Mouse (Mus musculus): Measurements from ENCODE around the gene Nktr. TPM values are rescaled to one million over a fixed set of nuclear protein-coding genes. Genes with fewer than 3 reads are reported as not detected.

Nktr gene
- polyA plus RNA-seq, 1 experiment: 165 TPM

DNA sequence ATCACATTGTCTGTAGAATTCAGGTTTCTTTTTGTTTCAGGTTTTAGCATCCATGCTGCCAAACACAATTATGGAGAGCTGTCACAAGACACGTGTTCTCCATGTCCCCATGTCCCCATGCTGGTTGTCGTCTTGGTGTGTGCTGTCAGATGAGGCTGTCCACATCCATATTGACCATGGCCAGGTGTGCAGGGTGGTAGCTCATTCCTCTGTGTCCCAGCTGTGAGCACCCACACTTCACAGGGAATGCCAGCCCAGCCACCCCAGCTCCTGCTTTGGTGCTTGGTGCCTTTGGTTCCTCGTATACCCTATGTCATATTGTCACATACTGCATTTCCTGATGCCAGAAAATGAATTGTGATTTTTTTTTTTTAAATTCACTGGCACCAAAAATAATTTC lies 35.7 kb downstream of the Nktr start:
- TF ChIP-seq CTCF (IDR thresholded peaks at IDR 0.05; ENCODE audit: borderline replicate concordance, extremely low read depth, insufficient read depth, insufficient read length) (no peak), POLR2A (IDR thresholded peaks at IDR 0.05; ENCODE audit: borderline replicate concordance, extremely low read depth, insufficient read depth, insufficient read length, poor library complexity, severe bottlenecking) (no peak)
- no peak for DNase-seq (ENCODE audit: low read depth)

DNA sequence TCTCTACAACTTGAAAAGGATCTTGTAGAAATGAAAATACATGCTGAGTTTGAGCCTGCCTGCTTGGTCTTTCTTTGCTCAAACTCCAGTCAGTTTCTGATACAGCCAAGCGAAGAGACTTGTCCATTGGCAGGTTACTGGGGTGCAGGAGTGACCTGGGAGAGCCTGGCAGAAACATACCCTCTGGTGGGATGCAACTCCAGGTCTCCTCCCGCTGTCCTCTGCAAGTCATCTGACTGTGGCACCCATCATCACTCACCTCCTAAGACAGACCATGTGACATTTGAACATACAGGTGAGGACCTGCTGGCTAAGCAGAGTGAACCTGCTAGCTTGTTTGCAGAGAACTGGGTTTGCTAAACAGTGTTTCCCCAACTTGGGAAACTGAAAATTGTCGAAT lies 37.8 kb downstream of the Nktr start:
- no peak for DNase-seq (ENCODE audit: low read depth)
- TF ChIP-seq CTCF (IDR thresholded peaks at IDR 0.05; ENCODE audit: borderline replicate concordance, extremely low read depth, insufficient read depth, insufficient read length): no peak
- TF ChIP-seq POLR2A (IDR thresholded peaks at IDR 0.05; ENCODE audit: borderline replicate concordance, extremely low read depth, insufficient read depth, insufficient read length, poor library complexity, severe bottlenecking): no peak

DNA sequence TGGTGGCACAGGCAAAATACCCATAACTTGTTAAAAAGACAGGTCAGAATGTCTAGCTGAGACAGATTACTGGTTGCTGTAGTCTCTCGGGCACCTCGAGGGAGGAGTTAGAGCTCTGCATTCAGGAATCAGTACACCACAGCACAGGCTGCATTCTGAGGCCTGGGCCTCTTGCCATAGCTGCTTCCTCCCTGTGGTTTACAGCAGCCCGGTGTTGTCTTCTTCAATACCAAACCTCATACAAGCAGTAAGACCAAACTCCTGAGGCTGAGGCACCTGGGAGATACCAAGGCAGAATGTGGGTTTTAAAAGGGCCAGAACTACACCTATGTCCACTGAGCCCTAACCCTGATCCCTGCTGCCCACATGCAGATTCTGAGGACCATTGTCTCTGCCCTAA lies 38.5 kb downstream of the Nktr start:
- DNase-seq (ENCODE audit: low read depth): peak; percentile 27

DNA sequence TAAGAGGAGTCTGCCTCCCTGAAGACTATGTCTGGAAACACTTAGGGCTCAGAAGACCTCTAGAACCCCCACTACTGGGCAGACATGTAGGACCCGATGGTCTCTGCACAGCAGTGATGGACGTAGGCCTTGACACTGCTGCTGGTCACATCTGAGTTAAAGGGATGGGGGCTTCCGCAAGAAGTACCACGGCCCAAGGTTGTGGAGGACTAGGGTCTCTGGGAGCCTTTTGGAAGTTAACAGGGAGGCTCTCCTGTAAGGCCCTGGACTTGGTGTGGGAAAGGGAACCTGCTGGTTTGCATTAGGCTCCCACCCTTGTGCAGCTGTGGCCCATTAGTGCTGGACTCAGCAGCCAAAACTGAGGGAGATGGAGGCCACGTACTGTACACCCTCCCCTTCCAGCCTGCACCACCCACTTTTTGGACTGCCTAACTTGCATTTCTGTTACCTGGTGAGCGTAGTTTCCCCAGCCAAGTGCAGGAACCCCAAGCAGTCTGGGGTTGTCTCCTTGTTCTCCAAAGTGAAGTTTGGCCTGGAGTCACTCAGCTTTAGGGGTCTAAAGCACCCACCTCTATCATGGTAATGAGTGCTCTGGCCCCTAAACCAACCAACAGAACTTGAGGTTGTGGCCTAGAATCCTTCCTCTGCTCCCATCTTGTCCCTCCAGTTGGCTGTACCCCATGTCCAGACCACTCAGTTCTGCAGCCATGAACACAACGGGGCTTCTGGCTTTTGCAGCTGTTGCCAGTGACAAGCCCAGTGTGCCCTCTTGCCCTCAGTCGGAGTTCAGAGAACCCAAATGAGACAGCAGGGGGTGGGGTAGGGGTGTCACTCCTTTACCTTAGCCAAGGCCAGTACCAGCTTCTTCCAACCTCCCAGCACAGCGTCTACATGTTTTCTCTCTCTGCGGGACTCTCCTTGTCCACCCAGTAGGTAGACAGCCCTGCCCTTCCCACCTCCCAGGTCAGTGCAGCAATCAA lies 39.2 kb downstream of the Nktr start:
- TF ChIP-seq CTCF (IDR thresholded peaks at IDR 0.05; ENCODE audit: borderline replicate concordance, extremely low read depth, insufficient read depth, insufficient read length) (no peak), POLR2A (IDR thresholded peaks at IDR 0.05; ENCODE audit: borderline replicate concordance, extremely low read depth, insufficient read depth, insufficient read length, poor library complexity, severe bottlenecking) (no peak)
- DNase-seq (ENCODE audit: low read depth): no peak

More for the DNA sequence above, 38.5 kb downstream of the Nktr start:
- TF ChIP-seq CTCF (IDR thresholded peaks at IDR 0.05; ENCODE audit: borderline replicate concordance, extremely low read depth, insufficient read depth, insufficient read length): no peak
- no peak for TF ChIP-seq POLR2A (IDR thresholded peaks at IDR 0.05; ENCODE audit: borderline replicate concordance, extremely low read depth, insufficient read depth, insufficient read length, poor library complexity, severe bottlenecking)

DNA sequence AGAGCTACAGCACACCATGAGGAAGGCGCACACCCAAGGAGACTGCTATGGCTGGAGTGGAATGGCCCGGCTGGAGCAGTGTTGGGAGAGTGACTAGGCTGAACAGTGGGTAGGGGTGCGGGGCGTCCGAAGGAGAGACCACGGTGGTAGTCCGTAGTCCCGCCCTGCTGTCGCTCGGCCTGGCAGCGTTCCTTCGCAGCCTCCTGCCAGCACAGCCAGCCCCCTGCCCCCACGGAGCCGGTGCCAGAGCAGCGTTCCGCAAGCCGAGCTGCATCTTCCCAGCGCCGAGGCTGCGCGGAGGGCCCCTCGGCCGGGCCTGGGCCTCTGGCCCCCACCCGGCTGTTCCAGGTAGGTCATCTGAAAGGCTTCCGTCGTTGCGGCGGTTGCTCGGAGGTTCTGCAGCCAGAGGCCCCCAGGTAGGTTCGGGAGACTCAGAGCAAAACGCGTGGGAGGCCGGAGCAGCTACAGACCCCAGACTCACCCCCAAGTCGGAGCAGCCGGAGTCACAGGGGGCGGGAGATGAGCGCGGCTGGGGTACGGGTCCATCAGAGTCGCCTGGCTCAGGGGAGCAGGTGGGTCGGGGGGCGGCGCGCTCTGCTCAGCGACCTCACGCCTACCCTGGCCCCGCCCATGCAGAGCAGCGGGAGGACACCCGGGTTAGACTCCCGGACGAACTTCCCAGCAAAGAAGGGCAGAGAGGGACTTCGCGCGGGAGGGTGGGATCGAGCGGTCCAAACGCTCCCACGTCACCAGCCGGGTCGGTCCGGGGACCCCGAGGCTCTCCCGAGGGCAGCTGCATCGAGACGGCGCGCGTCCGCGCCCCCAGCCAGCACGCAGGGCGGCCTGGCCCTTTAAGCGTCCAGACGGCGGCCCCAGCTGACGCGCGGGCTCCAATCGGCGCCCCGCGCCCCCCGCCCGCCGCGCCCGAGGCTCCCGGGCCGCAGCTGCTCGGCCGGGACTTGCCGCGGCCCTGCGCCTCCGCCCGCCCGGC lies 40.4 kb downstream of the Nktr start, which contains the start of gene Zfp651:
Zfp651 (plus strand) TSS at position 240 of the 991 bp plus-strand sequence.
- peak; percentile 89 for DNase-seq (ENCODE audit: low read depth)
- TF ChIP-seq CTCF (IDR thresholded peaks at IDR 0.05; ENCODE audit: borderline replicate concordance, extremely low read depth, insufficient read depth, insufficient read length): no peak
- peak; percentile 54 for TF ChIP-seq POLR2A (IDR thresholded peaks at IDR 0.05; ENCODE audit: borderline replicate concordance, extremely low read depth, insufficient read depth, insufficient read length, poor library complexity, severe bottlenecking)

DNA sequence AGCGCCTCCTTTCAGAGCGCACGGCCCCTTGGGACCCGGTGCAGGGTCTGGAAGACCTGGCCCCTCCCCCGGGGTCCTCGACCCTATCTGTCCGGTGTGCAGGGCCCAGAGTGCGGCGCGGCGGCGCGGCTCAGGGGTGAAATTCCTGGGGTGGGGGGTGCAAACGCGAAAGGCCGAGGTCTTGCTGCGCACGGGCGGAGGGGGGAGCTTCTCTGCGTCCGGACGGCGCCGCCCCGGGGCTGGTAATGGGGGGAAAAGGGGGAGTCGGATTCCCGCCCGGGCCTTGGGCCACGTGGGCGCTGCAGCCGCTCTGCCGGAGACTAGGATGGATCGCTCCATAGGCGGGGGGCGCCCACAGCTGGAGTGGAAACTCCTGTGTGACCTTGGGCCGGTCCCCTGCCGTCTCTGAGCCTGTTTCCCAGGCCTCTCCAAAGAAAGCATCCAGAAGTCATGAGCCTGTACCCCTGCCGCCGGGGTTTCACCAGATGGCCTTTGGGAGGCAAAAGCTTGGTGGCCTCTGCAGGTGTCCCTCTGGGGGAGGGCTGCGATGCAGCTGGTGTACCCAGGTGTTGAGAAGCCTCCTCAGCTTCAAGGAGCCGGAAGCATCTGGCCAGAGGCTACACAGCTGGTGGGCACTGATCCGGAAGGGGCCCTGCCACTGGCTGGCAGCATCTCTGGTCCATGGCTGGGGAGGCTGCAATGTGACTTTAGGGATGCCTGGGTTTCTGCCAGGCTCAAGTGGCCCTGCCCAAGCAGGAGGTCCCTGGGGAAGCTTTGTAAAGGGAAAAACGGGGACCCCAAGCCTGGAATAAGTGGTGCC lies 41.5 kb downstream of the Nktr start:
- no peak for TF ChIP-seq CTCF (IDR thresholded peaks at IDR 0.05; ENCODE audit: borderline replicate concordance, extremely low read depth, insufficient read depth, insufficient read length)
- no peak for TF ChIP-seq POLR2A (IDR thresholded peaks at IDR 0.05; ENCODE audit: borderline replicate concordance, extremely low read depth, insufficient read depth, insufficient read length, poor library complexity, severe bottlenecking)
- DNase-seq (ENCODE audit: low read depth): peak; percentile 83

DNA sequence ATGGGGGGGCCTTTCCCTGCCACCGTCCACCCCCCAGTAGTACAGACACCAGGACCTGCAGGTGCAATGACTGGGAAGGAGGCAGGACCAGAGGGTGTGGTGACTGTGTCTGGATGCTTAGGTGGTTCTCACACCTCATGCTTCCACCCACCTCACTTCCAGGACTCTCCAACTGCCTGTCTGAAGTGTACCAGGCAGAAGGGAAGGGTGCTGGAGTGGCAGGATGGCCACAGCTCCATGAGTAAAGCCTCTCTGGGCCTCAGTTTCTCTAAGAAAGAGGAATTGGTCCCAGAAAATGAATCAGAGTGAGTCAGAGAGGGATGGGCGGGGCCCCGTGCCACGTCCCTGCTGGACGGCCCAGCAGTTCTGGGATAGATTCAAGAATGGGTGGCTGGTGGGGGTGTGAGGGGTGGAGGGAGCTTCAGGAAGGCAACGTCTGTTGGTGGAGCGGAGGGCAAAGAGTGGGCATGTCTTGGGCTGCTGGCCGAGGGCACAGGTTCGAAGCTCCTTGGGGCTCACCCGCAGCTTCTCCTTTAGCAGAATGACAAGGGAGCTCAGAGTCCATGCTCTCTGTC lies 42.2 kb downstream of the Nktr start:
- TF ChIP-seq CTCF (IDR thresholded peaks at IDR 0.05; ENCODE audit: borderline replicate concordance, extremely low read depth, insufficient read depth, insufficient read length) (no peak), POLR2A (IDR thresholded peaks at IDR 0.05; ENCODE audit: borderline replicate concordance, extremely low read depth, insufficient read depth, insufficient read length, poor library complexity, severe bottlenecking) (no peak)
- DNase-seq (ENCODE audit: low read depth): no peak

DNA sequence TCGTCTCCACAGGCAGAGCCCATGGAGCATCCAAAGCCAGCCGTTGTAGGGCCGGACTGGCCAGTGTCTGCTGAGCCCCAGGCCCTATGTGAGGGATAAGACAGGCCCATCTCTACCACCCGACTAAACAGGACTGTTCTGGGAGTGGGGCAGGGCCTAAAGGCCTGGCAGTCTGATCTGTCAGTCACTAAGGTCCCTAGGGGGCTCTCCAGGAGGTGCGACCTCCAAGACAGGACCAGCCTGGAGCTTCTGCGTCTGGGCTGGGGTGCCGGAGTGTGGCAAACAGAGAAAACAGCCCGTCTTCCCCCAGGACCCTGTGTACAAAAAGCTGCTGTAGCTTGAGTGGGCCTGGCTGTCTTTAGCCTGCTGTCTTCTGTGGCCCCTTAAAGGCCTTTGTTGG lies 42.8 kb downstream of the Nktr start:
- TF ChIP-seq POLR2A (IDR thresholded peaks at IDR 0.05; ENCODE audit: borderline replicate concordance, extremely low read depth, insufficient read depth, insufficient read length, poor library complexity, severe bottlenecking) (no peak), CTCF (IDR thresholded peaks at IDR 0.05; ENCODE audit: borderline replicate concordance, extremely low read depth, insufficient read depth, insufficient read length) (no peak)
- no peak for DNase-seq (ENCODE audit: low read depth)

DNA sequence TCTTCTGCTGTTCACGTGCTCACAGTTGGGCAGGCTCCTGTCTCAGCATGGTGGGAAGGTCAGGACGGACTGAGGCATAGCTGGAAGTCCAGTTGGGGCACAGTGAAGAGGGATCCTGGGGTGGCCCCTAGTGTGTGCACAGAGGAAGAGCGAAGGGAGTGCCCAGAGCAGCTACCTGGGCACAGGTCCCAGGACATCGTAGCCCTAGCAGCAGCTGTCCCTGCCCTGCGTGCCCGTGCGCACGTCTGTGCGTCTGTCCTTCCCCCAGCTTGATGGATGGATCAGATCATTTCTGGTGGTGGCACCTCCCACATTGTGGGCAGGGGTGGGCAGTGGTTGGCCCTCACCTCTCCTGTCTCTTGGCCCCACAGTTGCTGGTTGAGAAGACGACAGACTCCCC lies 43.3 kb downstream of the Nktr start:
- TF ChIP-seq CTCF (IDR thresholded peaks at IDR 0.05; ENCODE audit: borderline replicate concordance, extremely low read depth, insufficient read depth, insufficient read length) (no peak), POLR2A (IDR thresholded peaks at IDR 0.05; ENCODE audit: borderline replicate concordance, extremely low read depth, insufficient read depth, insufficient read length, poor library complexity, severe bottlenecking) (no peak)
- no peak for DNase-seq (ENCODE audit: low read depth)

DNA sequence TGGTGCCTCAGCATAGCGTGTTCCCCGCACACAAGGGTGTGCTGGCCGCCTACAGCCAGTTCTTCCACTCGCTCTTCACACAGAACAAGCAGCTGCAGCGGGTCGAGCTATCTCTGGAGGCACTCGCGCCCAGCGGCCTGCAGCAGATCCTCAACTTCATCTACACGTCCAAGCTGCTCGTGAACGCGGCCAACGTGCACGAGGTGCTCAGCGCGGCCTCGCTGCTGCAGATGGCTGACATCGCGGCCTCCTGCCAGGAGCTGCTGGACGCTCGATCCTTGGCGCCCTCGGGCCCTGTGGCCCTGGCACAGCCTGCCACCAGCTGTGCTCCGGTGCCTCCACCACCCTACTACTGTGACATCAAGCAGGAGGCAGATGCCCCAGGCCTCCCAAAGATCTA lies 43.8 kb downstream of the Nktr start:
- no peak for TF ChIP-seq POLR2A (IDR thresholded peaks at IDR 0.05; ENCODE audit: borderline replicate concordance, extremely low read depth, insufficient read depth, insufficient read length, poor library complexity, severe bottlenecking)
- TF ChIP-seq CTCF (IDR thresholded peaks at IDR 0.05; ENCODE audit: borderline replicate concordance, extremely low read depth, insufficient read depth, insufficient read length): no peak
- DNase-seq (ENCODE audit: low read depth): peak; percentile 43
